Mouse (Mus musculus) retina, postnatal 1 day (tissue): ENCODE results near the gene Pabpc4l.
A peak's percentile ranks its signal among the peaks of the same experiment; 100 is the strongest.
"Not testable (repeated sequence)": the region's sequence is repeated elsewhere in the genome, so short reads cannot be mapped to it uniquely, and the experiment has no call there.

Source experiments
- DNase-seq: peaks from one replicate; pipeline ENCODE4 v3.0.0-alpha.2; 2012

The Pabpc4l gene

DNA sequence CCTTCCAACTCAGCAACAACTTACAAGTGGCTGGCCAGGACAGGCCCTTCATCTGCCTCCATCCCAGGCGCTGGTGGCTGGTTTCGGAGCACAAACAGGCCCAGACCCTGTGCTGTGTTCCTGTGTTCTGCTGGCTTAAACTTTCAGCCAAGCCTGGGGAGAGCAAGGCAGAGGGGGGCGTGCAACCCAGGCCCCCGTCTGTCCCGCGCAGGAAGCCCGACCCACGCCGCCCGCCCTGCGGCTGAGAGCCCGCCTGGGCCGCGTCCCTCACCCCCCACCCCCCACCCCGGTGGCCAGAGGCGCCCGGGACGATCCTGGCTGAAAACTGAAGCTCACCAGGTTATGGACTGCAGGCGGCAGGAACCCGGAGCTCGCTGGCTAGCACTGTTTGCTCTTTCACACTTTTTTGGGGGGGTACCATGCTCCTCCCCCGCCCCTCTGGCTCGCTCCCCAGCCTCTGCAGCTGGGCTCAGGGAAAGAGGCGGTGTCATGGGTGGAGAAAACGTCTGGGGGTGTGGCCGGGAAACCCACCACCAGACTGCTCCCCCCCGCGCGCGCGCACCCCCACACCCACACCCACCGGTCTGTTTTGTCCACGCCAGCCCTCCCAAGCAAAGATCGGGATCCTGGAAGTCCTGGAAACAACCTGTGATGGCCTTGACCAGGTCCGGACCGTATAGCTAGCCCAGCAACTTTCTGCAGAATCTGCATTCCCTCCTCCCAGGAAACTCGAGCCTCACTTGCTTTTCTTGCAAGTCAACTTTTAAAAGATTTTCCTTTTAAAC, at the start of gene Pabpc4l:
TSS of gene Pabpc4l (minus strand) at position 739 of the 785 bp plus-strand sequence.
- peak; percentile 70 for DNase-seq

DNA sequence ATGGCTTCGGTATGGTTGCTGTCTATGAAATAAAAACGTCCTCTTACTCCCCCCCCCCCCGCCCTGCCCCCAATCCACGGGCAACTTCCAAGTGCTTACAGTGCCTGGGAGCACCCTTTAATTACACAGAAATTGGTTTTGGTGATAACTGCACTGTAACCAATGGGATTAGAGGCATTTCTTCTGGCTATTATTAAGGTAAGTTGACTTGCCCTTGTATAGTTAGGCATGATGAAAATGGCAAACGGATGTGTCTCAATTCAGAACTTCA, 42.9 kb upstream of the Pabpc4l start:
- DNase-seq: no peak

DNA sequence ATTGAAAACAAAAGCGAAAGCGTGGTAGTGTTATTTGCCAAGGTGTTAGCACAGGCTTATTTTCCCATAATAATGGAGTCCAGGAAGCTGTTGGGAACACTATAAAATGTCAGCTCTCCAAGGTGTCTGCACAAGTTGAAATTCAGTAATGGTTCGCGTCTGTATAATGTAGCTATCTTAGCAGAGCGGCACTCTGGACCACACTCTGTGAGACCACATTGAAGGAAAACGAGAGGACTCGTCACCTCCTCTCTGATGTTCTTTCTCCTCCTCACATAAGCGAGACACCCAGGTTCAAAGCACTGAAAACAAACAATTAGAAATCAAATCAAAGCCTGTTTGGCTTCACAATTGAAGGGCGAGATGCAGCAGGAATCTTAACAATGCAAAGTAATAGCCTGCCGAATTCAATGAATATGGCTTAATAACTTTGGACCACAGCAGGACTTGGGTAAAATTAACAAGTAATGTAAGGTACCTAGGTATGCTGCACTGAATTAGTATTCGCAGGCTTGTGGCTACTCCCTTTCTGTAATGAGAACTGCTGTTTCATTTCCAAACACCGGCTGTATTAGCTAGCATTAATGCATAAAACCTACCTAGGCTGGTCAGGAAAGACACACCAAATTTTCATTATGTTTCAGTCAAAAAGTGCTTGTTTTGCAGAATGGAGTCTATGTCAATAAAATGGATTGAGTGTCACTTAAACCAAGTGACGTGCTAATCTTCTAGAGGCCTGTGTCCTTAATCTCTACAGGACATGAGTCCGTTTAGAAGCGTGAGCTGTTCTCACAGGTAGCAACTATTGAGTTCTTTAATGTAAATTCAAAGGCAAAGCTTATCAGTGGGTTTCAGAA, 42.3 kb upstream of the Pabpc4l start:
- DNase-seq: no peak

DNA sequence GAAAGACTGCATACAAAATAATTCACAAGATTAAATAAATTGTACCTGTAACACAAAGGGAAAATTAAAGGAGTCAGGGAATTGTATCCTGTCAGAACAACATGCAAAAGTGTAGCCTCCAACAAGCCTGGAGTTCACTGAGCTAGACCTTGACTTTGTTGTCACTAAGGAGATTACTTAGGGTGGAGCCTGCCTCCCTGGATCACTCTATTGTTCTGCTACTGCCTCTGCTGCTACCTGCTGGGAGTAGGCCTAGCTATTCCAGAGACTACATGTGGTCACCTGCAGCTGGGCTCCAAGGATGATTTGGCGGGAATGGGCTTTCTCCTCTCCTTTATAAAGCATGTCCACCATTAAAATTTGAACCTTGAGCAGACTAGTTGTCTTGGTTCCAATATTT, 38.1 kb upstream of the Pabpc4l start:
- not testable (repeated sequence) for DNase-seq

DNA sequence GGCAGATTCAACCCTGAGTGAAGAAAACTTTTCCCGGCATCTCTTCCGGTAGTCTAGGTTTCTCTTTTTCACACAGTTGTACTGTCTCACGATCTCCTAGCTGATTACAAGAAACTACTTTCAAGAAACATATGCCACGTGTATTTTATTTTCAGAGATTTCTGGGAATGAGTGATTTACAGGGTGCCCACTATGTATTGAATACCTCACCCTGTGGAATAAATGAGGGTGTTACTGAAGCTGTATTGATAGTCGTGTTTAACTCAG, 180 bp upstream of the Pabpc4l start:
- DNase-seq: no peak

DNA sequence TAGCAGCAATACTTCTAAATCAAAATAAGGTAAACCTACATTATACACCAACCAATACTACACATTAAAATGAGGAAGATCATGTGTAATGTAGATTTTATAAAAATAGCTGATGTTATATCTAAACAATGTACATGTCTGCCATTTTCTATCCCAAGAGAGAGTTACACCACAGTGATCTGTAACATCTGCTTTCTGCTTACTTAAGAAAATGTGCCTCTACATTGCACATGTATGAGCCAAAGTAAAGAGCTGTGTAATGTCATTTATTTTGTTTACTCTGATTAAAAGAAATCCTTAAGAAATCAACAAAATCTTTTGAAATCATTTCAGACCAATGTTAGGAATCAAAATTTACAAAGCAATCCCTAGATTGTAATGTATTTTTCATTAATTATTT, 16.6 kb downstream of the Pabpc4l start:
- no peak for DNase-seq
